Mouse (Mus musculus) midbrain, embryonic 14.5 days (tissue): ENCODE measurements at regions not wholly inside any gene's neighbourhood (a gene's known extent, or its start where the extent isn't known, plus 50 kb on each side); places are given as distances from the start of the nearest gene placed in this dataset.
A peak's percentile ranks its signal among the peaks of the same experiment; 100 is the strongest.

Experiments
- ATAC-seq: fragments of 200-750 bp; cut with Nextera tagmentation; 2 replicates; pipeline ENCODE4 v1.8.0; 2017; ENCODE audit warnings: moderate number of reproducible peaks, moderate library complexity; ENCODE audit not compliant: low FRiP score, low TSS enrichment
- DNase-seq: peaks from one replicate; pipeline ENCODE4 v3.0.0-alpha.2; 2015
- H3K27ac ChIP-seq: fragments of 300-500 bp; sonication (generic); replicated peaks from 2 replicates; pipeline ENCODE4 v1.5.1; 2014; ENCODE audit warnings: mild to moderate bottlenecking, low read depth, low read length, moderate library complexity
- H3K27me3 ChIP-seq: fragments of 300-500 bp; sonication (generic); 2 replicates; pipeline ENCODE4 v1.6.1; 2014; ENCODE audit warnings: low read length, control low read depth, mixed read lengths; ENCODE audit not compliant: control insufficient read depth, insufficient read depth
- H3K36me3 ChIP-seq: fragments of 300-500 bp; sonication (generic); 2 replicates; pipeline ENCODE4 v1.6.1; 2014; ENCODE audit warnings: low read length, control low read depth; ENCODE audit not compliant: control insufficient read depth, insufficient read depth
- H3K4me1 ChIP-seq: fragments of 300-500 bp; sonication (generic); 2 replicates; pipeline ENCODE4 v1.6.1; 2014; ENCODE audit warnings: mild to moderate bottlenecking, antibody characterized with exemption, low read length, control low read depth; ENCODE audit not compliant: control insufficient read depth, insufficient read depth
- H3K4me2 ChIP-seq: fragments of 300-500 bp; sonication (generic); 2 replicates; pipeline ENCODE4 v1.6.1; 2014; ENCODE audit warnings: mild to moderate bottlenecking, low read length, moderate library complexity
- H3K4me3 ChIP-seq: fragments of 300-500 bp; sonication (generic); replicated peaks from 2 replicates; pipeline ENCODE4 v1.5.1; 2014; ENCODE audit warnings: low read depth, low read length
- H3K9ac ChIP-seq: fragments of 300-500 bp; sonication (generic); replicated peaks from 2 replicates; pipeline ENCODE4 v1.6.1; 2014; ENCODE audit warnings: mild to moderate bottlenecking, low read length, moderate library complexity
- H3K9me3 ChIP-seq: fragments of 300-500 bp; sonication (generic); 2 replicates; pipeline ENCODE4 v1.6.1; 2016; ENCODE audit warnings: low read length, control low read depth, mixed read lengths; ENCODE audit not compliant: control insufficient read depth
- WGBS: fragments of 180-500 bp; shearing (Covaris S2); extraction: QIAGEN DNeasy Blood & Tissue Kit; methylation state at CpG from one replicate; pipeline ENCODE4 v1.1.7; 2014; 5-methylcytosine and 5-hydroxymethylcytosine counted together

- no peaks in the 10 kb centered on the region for H3K9me3 ChIP-seq
- H3K9ac ChIP-seq: no peak overlapping the region
- H3K4me3 ChIP-seq: no peak overlapping the region
- no peak overlapping the region for H3K27ac ChIP-seq
- no peaks in the 10 kb centered on the region for H3K4me1 ChIP-seq
- ATAC-seq (no peak), DNase-seq (no peak)
- H3K36me3 ChIP-seq: no peaks in the 10 kb centered on the region
- no peaks in the 10 kb centered on the region for H3K27me3 ChIP-seq
- 67% methylated on average over 2 of the region's 2 CpGs for WGBS
- no peak overlapping the region for H3K4me2 ChIP-seq
Observed at GRCm38 (mm10) chr3:120591183-120591582, 580.3 kb downstream of the Rwdd3 start.

GRCm38 (mm10) chr3:120570806-120571425 is 600.6 kb downstream of the Rwdd3 start:
- Histone ChIP-seq H3K36me3 (no peaks in the 10 kb centered on the region), H3K4me1 (no peaks in the 10 kb centered on the region), H3K9ac (no peak overlapping the region), H3K4me3 (no peak overlapping the region), H3K27ac (no peak overlapping the region), H3K4me2 (no peak overlapping the region), H3K27me3 (no peaks in the 10 kb centered on the region), H3K9me3 (no peaks in the 10 kb centered on the region; the same call in 1 of the 2 replicates)
- ATAC-seq (no peak), DNase-seq (no peak)
- WGBS: 34% methylated on average over 6 of the region's 6 CpGs

GRCm38 (mm10) chr3:120541556-120542476 is 629.7 kb downstream of the Rwdd3 start:
- H3K27me3 ChIP-seq: no peaks in the 10 kb centered on the region
- peaks cover 4% of the 10 kb centered on the region; the same call in 1 of the 2 replicates for H3K4me1 ChIP-seq
- no peak overlapping the region for H3K9ac ChIP-seq
- WGBS: 42% methylated on average over 21 of the region's 21 CpGs
- peak; percentile 61 for DNase-seq
- H3K36me3 ChIP-seq: no peaks in the 10 kb centered on the region
- ATAC-seq: no peak; the same call in 1 of the 2 replicates
- peak overlapping the region; percentile 5 for H3K27ac ChIP-seq
- H3K4me3 ChIP-seq: no peak overlapping the region
- no peaks in the 10 kb centered on the region for H3K9me3 ChIP-seq
- peak overlapping the region; percentile 33 for H3K4me2 ChIP-seq

- Histone ChIP-seq H3K4me1 (no peaks in the 10 kb centered on the region), H3K4me3 (no peak overlapping the region), H3K36me3 (no peaks in the 10 kb centered on the region), H3K27ac (no peak overlapping the region), H3K9ac (no peak overlapping the region), H3K27me3 (no peaks in the 10 kb centered on the region), H3K9me3 (no peaks in the 10 kb centered on the region), H3K4me2 (no peak overlapping the region)
- WGBS: 79% methylated on average over 3 of the region's 3 CpGs
- ATAC-seq (no peak), DNase-seq (no peak)
Observed at GRCm38 (mm10) chr3:120533901-120534300, 637.6 kb downstream of the Rwdd3 start.

GRCm38 (mm10) chr3:120531880-120532580 is 639.5 kb downstream of the Rwdd3 start:
- Histone ChIP-seq H3K27ac (no peak overlapping the region), H3K9me3 (no peaks in the 10 kb centered on the region), H3K27me3 (no peaks in the 10 kb centered on the region), H3K4me2 (no peak overlapping the region), H3K9ac (no peak overlapping the region), H3K4me1 (no peaks in the 10 kb centered on the region), H3K4me3 (no peak overlapping the region), H3K36me3 (no peaks in the 10 kb centered on the region)
- 74% methylated on average over 9 of the region's 9 CpGs for WGBS
- DNase-seq (no peak), ATAC-seq (no peak)

- Histone ChIP-seq H3K4me3 (no peak overlapping the region), H3K36me3 (no peaks in the 10 kb centered on the region), H3K4me1 (no peaks in the 10 kb centered on the region), H3K9ac (no peak overlapping the region), H3K27ac (no peak overlapping the region), H3K4me2 (no peak overlapping the region), H3K27me3 (no peaks in the 10 kb centered on the region), H3K9me3 (no peaks in the 10 kb centered on the region)
- WGBS: 91% methylated on average over 1 of the region's 1 CpGs
- no peak for DNase-seq
- no peak for ATAC-seq
Observed at GRCm38 (mm10) chr3:120511651-120512050, 659.8 kb downstream of the Rwdd3 start.

GRCm38 (mm10) chr3:120498937-120499336 is 672.6 kb downstream of the Rwdd3 start:
- 84% methylated on average over 4 of the region's 4 CpGs for WGBS
- Histone ChIP-seq H3K4me1 (no peaks in the 10 kb centered on the region), H3K4me2 (no peak overlapping the region), H3K4me3 (no peak overlapping the region), H3K36me3 (no peaks in the 10 kb centered on the region), H3K9ac (no peak overlapping the region), H3K27me3 (no peaks in the 10 kb centered on the region), H3K9me3 (no peaks in the 10 kb centered on the region), H3K27ac (no peak overlapping the region)
- no peak for DNase-seq
- no peak for ATAC-seq

GRCm38 (mm10) chr3:120477934-120478333 is 693.6 kb downstream of the Rwdd3 start:
- Histone ChIP-seq H3K27ac (no peak overlapping the region), H3K36me3 (no peaks in the 10 kb centered on the region), H3K4me3 (no peak overlapping the region), H3K9me3 (no peaks in the 10 kb centered on the region), H3K4me2 (no peak overlapping the region), H3K9ac (no peak overlapping the region), H3K27me3 (no peaks in the 10 kb centered on the region), H3K4me1 (peaks cover 9% of the 10 kb centered on the region; the same call in 1 of the 2 replicates)
- ATAC-seq (no peak), DNase-seq (no peak)
- WGBS: 49% methylated on average over 1 of the region's 1 CpGs
